Comparison of ENCODE assay signal across 16 mouse cellular contexts in the genomic region with DNA sequence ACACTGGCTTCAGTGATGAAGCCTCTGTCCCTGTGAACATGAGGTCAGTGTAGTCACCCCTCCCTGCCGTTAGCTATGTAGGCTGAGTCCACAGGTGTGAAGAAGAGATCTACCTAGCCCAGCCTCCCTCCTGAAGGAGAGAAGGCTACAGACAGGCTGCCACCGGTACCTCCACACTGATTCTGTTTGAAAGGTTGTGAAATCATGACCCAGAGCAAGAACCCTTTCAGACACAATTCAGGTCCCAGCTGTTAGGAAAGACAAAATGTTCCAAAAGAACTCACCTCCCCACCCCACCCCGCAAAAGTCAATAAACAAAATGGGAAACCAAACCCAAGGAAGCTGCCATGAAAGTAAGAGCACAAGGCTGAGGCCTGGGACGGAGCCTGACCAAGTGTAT.
A peak's percentile ranks its signal among the peaks of the same experiment; 100 is the strongest.
DNase-seq lines count a peak whose midpoint lies in the region; ATAC-seq and TF ChIP-seq lines count a peak whose summit lies in the region.
"Had no signal": no experiment of that assay in that cellular context is flagged by ENCODE, and none has a peak within 500 bp of the region (broad histone marks: within the 10 kb centered on the region; RNA-seq: fewer than 3 reads in every experiment).

No protein-coding gene starts in this region.

- H3K9ac ChIP-seq in heart, adult 2 months (ENCODE audit: low read depth, low read length): no peak overlapping the region
- H3K9ac ChIP-seq in heart, postnatal 0 days (replicated peaks; ENCODE audit: low read depth, low read length): no peak overlapping the region
- H3K9ac ChIP-seq in ES-E14 (ENCODE audit: insufficient read depth, low read depth, low read length, poor library complexity, severe bottlenecking): no peak overlapping the region
- H3K9ac ChIP-seq: hindbrain, embryonic 12.5 days; liver, embryonic 13.5 days had no signal

- intact Hi-C loops in heart, adult 2 months (cut with DNase I): no loop called here
- intact Hi-C loops in heart, postnatal 25 days (cut with DNase I): loop anchor here (10.0 kb wide), 1 partner anchor 196 kb away; no protein-coding TSS in a partner anchor
- intact Hi-C loops in heart, postnatal 36 days (cut with DNase I): loop anchor here (5.0 kb wide), 1 partner anchor 446 kb away; no protein-coding TSS in a partner anchor

- ATAC-seq in heart, postnatal 0 days (ENCODE audit: insufficient read depth, low read depth): peak; percentile 53

- no peaks in the 10 kb centered on the region for H3K9me3 ChIP-seq in heart, postnatal 0 days (replicated peaks; ENCODE audit: control insufficient read depth, low read length)
- H3K9me3 ChIP-seq in ES-E14 (ENCODE audit: control insufficient read depth, insufficient read depth, low read depth, low read length): no peaks in the 10 kb centered on the region
- H3K9me3 ChIP-seq: forebrain, embryonic 10.5 days; hindbrain, embryonic 12.5 days; liver, embryonic 13.5 days; midbrain, embryonic 10.5 days had no signal

- no peaks in the 10 kb centered on the region for H3K79me2 ChIP-seq in heart, adult 2 months (replicated peaks; ENCODE audit: control insufficient read depth, insufficient read depth, low read length)
- H3K79me2 ChIP-seq in macrophage (ENCODE audit: inconsistent target): no peaks in the 10 kb centered on the region

- H3K36me3 ChIP-seq in heart, adult 2 months (ENCODE audit: control insufficient read depth, insufficient read depth, low read length): peaks cover 2% of the 10 kb centered on the region
- no peaks in the 10 kb centered on the region for H3K36me3 ChIP-seq in heart, postnatal 0 days (replicated peaks; ENCODE audit: control insufficient read depth, insufficient read depth, low read length)
- H3K36me3 ChIP-seq in ES-E14 (ENCODE audit: control insufficient read depth, insufficient read depth, low read length, poor library complexity, severe bottlenecking): no peaks in the 10 kb centered on the region
- H3K36me3 ChIP-seq in macrophage (ENCODE audit: inconsistent target): no peaks in the 10 kb centered on the region
- no peaks in the 10 kb centered on the region for H3K36me3 ChIP-seq in thymus, adult 2 months (ENCODE audit: control insufficient read depth, insufficient read depth, low read length)
- H3K36me3 ChIP-seq: forebrain, embryonic 10.5 days; hindbrain, embryonic 12.5 days; liver, embryonic 13.5 days; midbrain, embryonic 10.5 days had no signal

- no peak for TF ChIP-seq POLR2A in heart, adult 2 months (IDR thresholded peaks at IDR 0.05; ENCODE audit: insufficient read depth, low read depth, low read length)
- TF ChIP-seq POLR2A in thymus, adult 2 months (IDR thresholded peaks at IDR 0.05; ENCODE audit: control insufficient read depth, extremely low read depth, insufficient read depth, low read length, poor library complexity): no peak

- H3K4me2 ChIP-seq in heart, postnatal 0 days (ENCODE audit: low read depth, low read length): no peak overlapping the region
- H3K4me2 ChIP-seq: hindbrain, embryonic 12.5 days; liver, embryonic 13.5 days had no signal

- peak overlapping the region; percentile 79 for H3K27ac ChIP-seq in heart, adult 2 months
- peak overlapping the region; percentile 91 for H3K27ac ChIP-seq in heart, postnatal 0 days (ENCODE audit: low read depth)
- H3K27ac ChIP-seq in ES-E14 (ENCODE audit: insufficient read depth, low read depth, low read length, poor library complexity, severe bottlenecking) (no peak overlapping the region), macrophage (0 out of 2 replicates have a peak overlapping the region, but pooled peaks have one; percentile 4)
- H3K27ac ChIP-seq in thymus, adult 2 months (ENCODE audit: control insufficient read depth, insufficient read depth, low read length): no peak overlapping the region
- H3K27ac ChIP-seq: forebrain, embryonic 10.5 days; hindbrain, embryonic 12.5 days; liver, embryonic 13.5 days; midbrain, embryonic 10.5 days had no signal

- H3K4me1 ChIP-seq in heart, adult 2 months (ENCODE audit: control insufficient read depth, insufficient read depth, low read length): peaks cover 5% of the 10 kb centered on the region
- peaks cover 24% of the 10 kb centered on the region for H3K4me1 ChIP-seq in heart, postnatal 0 days (ENCODE audit: control insufficient read depth, insufficient read depth)
- peaks cover 0 to 2% of the 10 kb centered on the region in 2 experiments; a peak in 1 of 4 replicates for H3K4me1 ChIP-seq in ES-E14 (ENCODE audit: control insufficient read depth in 2 of 2, insufficient read depth in 2 of 2, low read length in 2 of 2, poor library complexity in 1 of 2)
- peaks cover 2% of the 10 kb centered on the region for H3K4me1 ChIP-seq in thymus, adult 2 months (replicated peaks; ENCODE audit: control insufficient read depth, insufficient read depth, low read length)
- H3K4me1 ChIP-seq: hindbrain, embryonic 12.5 days; midbrain, embryonic 10.5 days had no signal

- no peak overlapping the region for H3K4me3 ChIP-seq in heart, adult 2 months
- H3K4me3 ChIP-seq in heart, postnatal 0 days (ENCODE audit: low read depth, low read length): no peak overlapping the region
- H3K4me3 ChIP-seq in ES-E14 (ENCODE audit: insufficient read depth in 1 of 2, low read depth in 1 of 2, low read length in 2 of 2, poor library complexity in 1 of 2, severe bottlenecking in 1 of 2) (no peak overlapping the region), macrophage (ENCODE audit: inconsistent target) (no peak overlapping the region)
- H3K4me3 ChIP-seq in thymus, adult 2 months (ENCODE audit: control insufficient read depth, insufficient read depth, low read length): no peak overlapping the region
- H3K4me3 ChIP-seq: forebrain, embryonic 10.5 days; hindbrain, embryonic 12.5 days; liver, embryonic 13.5 days; midbrain, embryonic 10.5 days had no signal

- DNase-seq in heart, adult 2 months: no peak
- DNase-seq in heart, postnatal 25 days (ENCODE audit: low spot score): no peak
- DNase-seq in heart, postnatal 0 days (ENCODE audit: low spot score): no peak
- no peak for DNase-seq in heart, postnatal 36 days
- DNase-seq in ES-E14 (ENCODE audit: low read depth, low spot score): peak; percentile 28
- DNase-seq in cerebellum, postnatal 36 days: no peak
- DNase-seq in thymus, adult 2 months: no peak
- DNase-seq: cerebellum, adult 9-10 months; layer of hippocampus, postnatal 36 days; liver, embryonic 13.5 days; right cerebral cortex, postnatal 4 days; thymus, postnatal 4 days had no signal

- WGBS in heart, adult 2 months: 72% methylated on average over 4 of the region's 4 CpGs
- 77% methylated on average over 4 of the region's 4 CpGs for WGBS in heart, postnatal 0 days
- 94% methylated on average over 4 of the region's 4 CpGs for WGBS in macrophage (ENCODE audit: missing documents)
- 98% methylated on average over 4 of the region's 4 CpGs for WGBS in thymus, adult 2 months

- TF ChIP-seq EP300 in heart, adult 2 months (IDR thresholded peaks at IDR 0.05; ENCODE audit: insufficient read depth, low read depth, low read length): no peak
- TF ChIP-seq EP300 in heart, postnatal 0 days (IDR thresholded peaks at IDR 0.05; ENCODE audit: low read depth): no peak

- TF ChIP-seq CTCF in heart, adult 2 months (IDR thresholded peaks at IDR 0.05): no peak
- no peak for TF ChIP-seq CTCF in heart, postnatal 0 days (IDR thresholded peaks at IDR 0.05; ENCODE audit: low read depth)
- TF ChIP-seq CTCF in thymus, adult 2 months (IDR thresholded peaks at IDR 0.05; ENCODE audit: borderline replicate concordance, control insufficient read depth, extremely low read depth, insufficient read depth, low read length, poor library complexity): no peak

- in situ Hi-C loops in ES-E14 (cut with MboI; ENCODE audit: low sequenced_read_pairs in 2 of 2, unreplicated experiment in 2 of 2): no loop called here

- H3K27me3 ChIP-seq in heart, adult 2 months (ENCODE audit: control insufficient read depth, insufficient read depth, low read length): no peaks in the 10 kb centered on the region
- no peaks in the 10 kb centered on the region for H3K27me3 ChIP-seq in heart, postnatal 0 days (ENCODE audit: control insufficient read depth, insufficient read depth, low read length)
- H3K27me3 ChIP-seq in thymus, adult 2 months (ENCODE audit: control insufficient read depth, insufficient read depth, low read length): no peaks in the 10 kb centered on the region
- H3K27me3 ChIP-seq: hindbrain, embryonic 12.5 days; liver, embryonic 13.5 days had no signal

TF ChIP-seq in ES-E14, 5 proteins besides CTCF, POLR2A, EP300 and RAD21:
- no peak for TF ChIP-seq ZC3H11A (IDR thresholded peaks at IDR 0.05; ENCODE audit: borderline replicate concordance, low read depth, low read length)
- no peak for TF ChIP-seq MAFK (IDR thresholded peaks at IDR 0.05; ENCODE audit: insufficient read depth, low read depth, low read length)
- no peak for TF ChIP-seq CHD2 (IDR thresholded peaks at IDR 0.05; ENCODE audit: low read depth, low read length)
- no peak for TF ChIP-seq HCFC1 (IDR thresholded peaks at IDR 0.05; ENCODE audit: borderline replicate concordance, insufficient read depth, low read length)
- TF ChIP-seq ZNF384 (IDR thresholded peaks at IDR 0.05; ENCODE audit: low read depth, low read length): no peak

Comparison
In these comparisons a context has a peak if more than half of its experiments do, and no peak if none do; other contexts are left out.
1. H3K27ac ChIP-seq: peak in heart, adult 2 months (single experiment), heart, postnatal 0 days (single experiment) and macrophage (single experiment); none in ES-E14 (single experiment) and thymus, adult 2 months (single experiment).